Mouse (Mus musculus) neural tube, embryonic 13.5 days (tissue): ENCODE measurements around the gene Cltrn. TPM values are rescaled to one million over a fixed set of nuclear protein-coding genes. Genes with fewer than 3 reads are reported as not detected.

Source experiments
- ATAC-seq: fragments of 200-750 bp; cut with Nextera tagmentation; 2 replicates; pipeline ENCODE4 v1.8.0; 2017; ENCODE audit warnings: low read depth, mild to moderate bottlenecking, moderate TSS enrichment, moderate library complexity
- H3K27ac ChIP-seq: fragments of 300-500 bp; sonication (generic); replicated peaks from 2 replicates; pipeline ENCODE4 v1.5.1; 2015; ENCODE audit warnings: moderate library complexity, mild to moderate bottlenecking, inconsistent platforms
- H3K27me3 ChIP-seq: fragments of 300-500 bp; sonication (generic); 2 replicates; pipeline ENCODE4 v1.6.1; 2015; ENCODE audit warnings: mild to moderate bottlenecking, inconsistent platforms
- H3K36me3 ChIP-seq: fragments of 300-500 bp; sonication (generic); 2 replicates; pipeline ENCODE4 v1.6.1; 2015; ENCODE audit warnings: mild to moderate bottlenecking, inconsistent platforms
- H3K4me1 ChIP-seq: fragments of 300-500 bp; sonication (generic); replicated peaks from 2 replicates; pipeline ENCODE4 v1.6.1; 2015; ENCODE audit warnings: inconsistent platforms
- H3K4me2 ChIP-seq: fragments of 300-500 bp; sonication (generic); 2 replicates; pipeline ENCODE4 v1.6.1; 2015; ENCODE audit warnings: inconsistent platforms, mild to moderate bottlenecking, moderate library complexity
- H3K4me3 ChIP-seq: fragments of 300-500 bp; sonication (generic); 2 replicates; pipeline ENCODE4 v1.5.1; 2015; ENCODE audit warnings: mild to moderate bottlenecking, inconsistent platforms
- H3K9ac ChIP-seq: fragments of 300-500 bp; sonication (generic); 2 replicates; pipeline ENCODE4 v1.6.1; 2015; ENCODE audit warnings: moderate library complexity, mild to moderate bottlenecking, inconsistent platforms
- H3K9me3 ChIP-seq: fragments of 300-500 bp; sonication (generic); 2 replicates; pipeline ENCODE4 v1.6.1; 2016; ENCODE audit warnings: inconsistent platforms
- WGBS: fragments of 180-500 bp; shearing (Covaris S2); methylation state at CpG from one replicate; pipeline ENCODE4 v1.1.7; 2015; 5-methylcytosine and 5-hydroxymethylcytosine counted together
- polyA plus RNA-seq: library from polyadenylated mRNA; unstranded; fragments of >200 nt; fragmentation: Nextera tagmentation; extraction: Ambion mirVana; gene quantifications from 2 replicates; pipeline ENCODE4 v1.2.1, GENCODE M21; 2015

Cltrn gene
- polyA plus RNA-seq, 1 experiment from 2014 or later: not detected

DNA sequence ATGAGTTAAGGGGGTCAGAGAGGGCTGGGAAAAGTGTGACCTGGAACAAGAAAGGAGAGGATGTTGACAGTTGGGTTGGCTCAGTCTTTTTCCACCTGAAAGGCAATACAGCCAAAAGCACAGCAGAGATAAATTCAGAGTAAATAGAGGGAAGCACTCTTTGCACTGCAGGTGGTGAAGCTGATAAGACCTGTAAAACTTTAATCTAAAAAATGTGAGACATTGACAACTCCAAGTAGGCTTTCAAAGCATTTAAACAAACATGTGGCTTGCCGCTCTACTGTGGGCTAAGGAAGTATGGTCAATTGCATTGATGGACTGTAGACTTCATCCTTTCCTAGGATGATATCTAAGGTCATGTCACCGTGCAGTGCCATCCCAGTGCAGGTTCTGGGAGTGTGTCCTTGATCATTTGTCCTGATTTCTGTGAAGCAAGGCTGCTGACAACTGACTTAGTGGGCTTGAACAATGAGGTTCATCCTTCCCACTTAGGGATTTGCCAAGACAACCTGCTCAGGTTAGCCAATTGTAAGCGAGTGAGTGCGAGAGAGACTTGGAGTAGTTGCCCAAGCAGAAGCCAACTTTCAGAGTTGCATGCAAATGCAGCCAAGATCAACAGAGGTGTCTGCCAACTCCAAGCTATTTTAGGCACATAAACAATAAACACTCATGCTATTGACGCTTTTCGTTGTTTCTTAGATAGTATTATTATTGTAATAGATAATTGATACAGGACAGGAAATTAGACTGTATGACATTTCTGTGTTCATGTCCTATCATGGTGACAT is 57.0 kb downstream of the Cltrn start:
- H3K9ac ChIP-seq: no peak overlapping the region
- H3K36me3 ChIP-seq: no peaks in the 10 kb centered on the region
- H3K4me2 ChIP-seq: no peak overlapping the region
- H3K9me3 ChIP-seq: no peaks in the 10 kb centered on the region
- peaks cover 23% of the 10 kb centered on the region; the same call in 1 of the 2 replicates for H3K27me3 ChIP-seq
- ATAC-seq: no peak
- H3K4me1 ChIP-seq: no peaks in the 10 kb centered on the region
- no peak overlapping the region for H3K27ac ChIP-seq
- WGBS: 86% methylated on average over 6 of the region's 6 CpGs
- no peak overlapping the region for H3K4me3 ChIP-seq

DNA sequence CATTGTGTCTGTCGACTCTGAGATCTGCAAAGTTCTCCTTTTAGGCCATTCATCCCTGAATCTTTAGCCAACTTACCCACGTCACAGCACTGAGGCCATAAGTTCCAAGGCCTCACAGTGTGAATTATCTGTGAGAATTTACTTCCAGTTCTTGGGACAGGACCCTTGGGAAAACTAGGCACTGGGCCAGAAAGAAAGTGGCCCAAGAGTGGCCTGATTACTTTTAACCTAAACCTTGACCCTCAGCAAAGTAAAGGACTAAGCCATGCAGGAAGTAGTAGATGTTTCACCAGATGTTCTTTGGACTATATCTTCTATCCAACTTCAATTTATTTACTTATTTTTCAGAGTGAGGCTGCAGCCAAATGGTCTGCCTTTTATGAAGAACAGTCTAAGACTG is 64.1 kb downstream of the Cltrn start:
- Histone ChIP-seq H3K4me2 (no peak overlapping the region), H3K9ac (no peak overlapping the region), H3K27me3 (peaks cover 14% of the 10 kb centered on the region), H3K4me3 (no peak overlapping the region), H3K36me3 (no peaks in the 10 kb centered on the region), H3K9me3 (no peaks in the 10 kb centered on the region), H3K4me1 (no peaks in the 10 kb centered on the region), H3K27ac (no peak overlapping the region)
- ATAC-seq: no peak
- 56% methylated on average over 2 of the region's 2 CpGs for WGBS

DNA sequence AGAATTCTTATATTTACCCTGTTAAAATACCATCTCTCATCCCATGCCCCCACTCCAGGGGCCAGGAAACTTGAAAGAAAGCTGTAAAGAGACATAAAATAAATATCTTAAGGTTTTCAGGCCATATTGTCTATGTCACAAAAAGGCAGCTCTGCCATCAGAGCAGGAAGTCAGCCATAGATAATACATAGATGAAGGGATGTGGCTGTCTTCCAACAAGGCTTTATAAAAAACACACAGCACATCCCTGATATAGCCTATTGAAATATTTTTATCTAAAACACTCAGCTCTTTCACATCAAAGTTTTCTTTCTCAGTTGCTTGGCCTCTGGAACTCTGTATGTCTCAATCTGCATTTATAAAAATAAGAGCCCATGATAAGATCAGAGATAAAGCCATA is 65.0 kb downstream of the Cltrn start:
- H3K9ac ChIP-seq: no peak overlapping the region
- peaks cover 14% of the 10 kb centered on the region for H3K27me3 ChIP-seq
- no peak for ATAC-seq
- H3K27ac ChIP-seq: no peak overlapping the region
- H3K36me3 ChIP-seq: no peaks in the 10 kb centered on the region
- H3K4me2 ChIP-seq: no peak overlapping the region
- H3K4me1 ChIP-seq: no peaks in the 10 kb centered on the region
- H3K4me3 ChIP-seq: no peak overlapping the region
- H3K9me3 ChIP-seq: no peaks in the 10 kb centered on the region

DNA sequence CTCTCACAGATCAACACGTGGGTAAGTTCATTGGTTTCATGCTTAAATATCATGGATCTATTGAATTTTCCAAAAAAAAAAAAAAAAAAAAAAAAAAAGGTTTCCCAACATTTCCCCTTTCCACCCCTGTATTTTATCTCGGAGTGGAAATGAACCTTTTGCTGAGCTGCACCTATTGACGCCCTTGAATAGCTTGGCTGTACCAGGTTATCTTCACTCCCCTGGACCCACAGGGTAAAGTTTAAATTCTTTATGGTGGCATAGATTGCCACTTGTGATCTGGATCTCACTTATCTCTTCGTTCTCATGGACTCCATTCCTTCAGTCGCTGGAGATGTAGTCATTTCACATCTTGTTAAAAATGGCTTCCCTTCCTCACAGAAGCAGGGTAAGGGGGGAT is 66.0 kb downstream of the Cltrn start:
- WGBS: 75% methylated on average over 5 of the region's 5 CpGs
- no peak for ATAC-seq
- no peaks in the 10 kb centered on the region for H3K4me1 ChIP-seq

DNA sequence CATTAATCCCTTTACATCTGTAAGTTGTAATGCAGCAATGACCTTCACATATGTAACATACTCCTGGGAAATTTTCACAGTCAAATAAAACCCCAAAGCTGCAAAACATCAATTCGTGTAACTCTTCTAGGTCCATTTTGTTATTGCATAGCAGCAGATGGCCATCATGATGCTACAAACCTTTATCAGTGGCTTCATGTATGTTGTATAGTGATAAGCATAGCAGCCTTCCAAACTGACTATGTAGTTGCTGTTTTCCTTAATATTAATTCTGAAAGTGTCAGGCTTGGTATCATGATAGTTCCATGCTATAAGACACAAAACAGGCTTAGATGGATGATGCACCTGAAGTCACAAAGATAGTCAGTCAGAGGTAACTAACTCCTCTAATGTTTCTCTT is 76.1 kb downstream of the Cltrn start:
- Histone ChIP-seq H3K4me1 (no peaks in the 10 kb centered on the region), H3K36me3 (no peaks in the 10 kb centered on the region), H3K27ac (no peak overlapping the region), H3K4me3 (no peak overlapping the region), H3K9me3 (no peaks in the 10 kb centered on the region), H3K9ac (no peak overlapping the region), H3K4me2 (no peak overlapping the region), H3K27me3 (peaks cover 22% of the 10 kb centered on the region; the same call in 1 of the 2 replicates)
- 83% methylated on average over 1 of the region's 1 CpGs for WGBS
- no peak for ATAC-seq

More for the DNA sequence above, 66.0 kb downstream of the Cltrn start:
- no peak overlapping the region for H3K4me3 ChIP-seq
- H3K27me3 ChIP-seq: peaks cover 13% of the 10 kb centered on the region
- no peaks in the 10 kb centered on the region for H3K36me3 ChIP-seq
- no peaks in the 10 kb centered on the region for H3K9me3 ChIP-seq
- no peak overlapping the region for H3K27ac ChIP-seq
- no peak overlapping the region for H3K9ac ChIP-seq
- H3K4me2 ChIP-seq: no peak overlapping the region

Other genes starting within 250 kb of the Cltrn start
- 89.9 and 90.3 TPM in 2 replicates for gene Ap1s2, start 179.8 kb upstream of the Cltrn start, polyA plus RNA-seq
- gene Zrsr2, start 130.2 kb upstream of the Cltrn start, polyA plus RNA-seq: 58.5 and 61.6 TPM in 2 replicates
- 0.50 and 0.73 TPM in 2 replicates for gene Car5b, start 60.8 kb upstream of the Cltrn start, polyA plus RNA-seq
- gene Siah1b, start 12.3 kb upstream of the Cltrn start, polyA plus RNA-seq: 24.1 and 24.3 TPM in 2 replicates
- gene Ace2, start 50.5 kb downstream of the Cltrn start, polyA plus RNA-seq: not detected in 2 replicates
- 0.12 and 0.31 TPM in 2 replicates for gene Bmx, start 169.4 kb downstream of the Cltrn start, polyA plus RNA-seq
- gene Pir, start 180.5 kb downstream of the Cltrn start, polyA plus RNA-seq: 3.2 and 3.7 TPM in 2 replicates